Mouse (Mus musculus) C2C12 (cell line): ENCODE data around the gene Gm20696. TPM values are rescaled to one million over a fixed set of nuclear protein-coding genes. Genes with fewer than 3 reads are reported as not detected.

Source experiments
- H3K27me3 ChIP-seq: one replicate; pipeline ENCODE4 v1.6.1; 2011; ENCODE audit not compliant: control insufficient read depth, insufficient read depth, insufficient read length
- H3K36me3 ChIP-seq: one replicate; pipeline ENCODE4 v1.6.1; 2011; ENCODE audit not compliant: control insufficient read depth, insufficient read depth
- H3K4me3 ChIP-seq: one replicate; pipeline ENCODE4 v1.5.1; 2011; ENCODE audit warnings: mild to moderate bottlenecking, control low read depth; ENCODE audit not compliant: poor library complexity, insufficient read depth, severe bottlenecking
- H3K79me2 ChIP-seq: one replicate; pipeline ENCODE4 v1.6.1; 2011; ENCODE audit not compliant: control insufficient read depth, insufficient read depth
- H3K79me3 ChIP-seq: one replicate; pipeline ENCODE4 v1.6.1; 2011; ENCODE audit warnings: low read depth, control low read depth
- H3ac ChIP-seq: one replicate; pipeline ENCODE3; 2011; ENCODE audit warnings: low read depth; ENCODE audit not compliant: control insufficient read depth, insufficient read length
- CEBPB ChIP-seq: IDR thresholded peaks from one replicate; pipeline ENCODE4 v1.6.1; 2011; ENCODE audit warnings: low read depth, mild to moderate bottlenecking, control low read depth, moderate library complexity
- CTCF ChIP-seq: IDR thresholded peaks from one replicate; pipeline ENCODE4 v1.5.1; 2011; ENCODE audit not compliant: control insufficient read depth, insufficient read depth, insufficient read length
- FOSL1 ChIP-seq: IDR thresholded peaks from one replicate; pipeline ENCODE4 v1.8.0; 2011; ENCODE audit warnings: mild to moderate bottlenecking, low read length; ENCODE audit not compliant: poor library complexity, insufficient read depth, severe bottlenecking
- MAX ChIP-seq: IDR thresholded peaks from one replicate; pipeline ENCODE4 v1.6.1; 2011; ENCODE audit warnings: mild to moderate bottlenecking, control low read depth
- MYOD1 ChIP-seq: IDR thresholded peaks from one replicate; pipeline ENCODE4 v1.6.1; 2011; ENCODE audit warnings: low read depth; ENCODE audit not compliant: control insufficient read depth, insufficient read length
- MYOG ChIP-seq: IDR thresholded peaks from one replicate; pipeline ENCODE4 v1.6.1; 2011; ENCODE audit not compliant: control insufficient read depth, insufficient read length; ENCODE audit errors: extremely low read depth
- USF1 ChIP-seq: IDR thresholded peaks from one replicate; pipeline ENCODE4 v1.6.1; 2011; ENCODE audit warnings: low read depth, mild to moderate bottlenecking, control low read depth, moderate library complexity
- polyA plus RNA-seq: library from polyadenylated mRNA; unstranded; fragments of >200 nt; fragmentation: generic; extraction: Trizol; gene quantifications from one replicate; pipeline ENCODE4 v1.2.1, GENCODE M21; 2012; ENCODE audit warnings: missing spikeins

Gene Gm20696
- polyA plus RNA-seq, 1 experiment: 0.20 TPM

GRCm38 (mm10) chr6:99646344-99646743, 20.3 kb downstream of the Gm20696 start:
- Histone ChIP-seq H3K36me3 (no peaks in the 10 kb centered on the region), H3K27me3 (no peaks in the 10 kb centered on the region), H3K4me3 (no peak overlapping the region), H3K79me2 (no peaks in the 10 kb centered on the region), H3ac (no peak overlapping the region), H3K79me3 (no peaks in the 10 kb centered on the region)
- TF ChIP-seq CTCF: no peak
- TF ChIP-seq USF1: no peak
- no peak for TF ChIP-seq CEBPB
- TF ChIP-seq FOSL1: no peak
- TF ChIP-seq MAX: no peak
- no peak for TF ChIP-seq MYOD1
- TF ChIP-seq MYOG: no peak

GRCm38 (mm10) chr6:99644876-99645275, 21.7 kb downstream of the Gm20696 start:
- Histone ChIP-seq H3K4me3 (no peak overlapping the region), H3K27me3 (no peaks in the 10 kb centered on the region), H3K79me3 (no peaks in the 10 kb centered on the region), H3K79me2 (no peaks in the 10 kb centered on the region), H3K36me3 (no peaks in the 10 kb centered on the region), H3ac (no peak overlapping the region)
- TF ChIP-seq USF1 (no peak), CEBPB (no peak), MYOG (no peak), CTCF (no peak)

- no peak for TF ChIP-seq CTCF
- no peak for TF ChIP-seq USF1
- TF ChIP-seq MYOG: no peak
- no peak for TF ChIP-seq CEBPB
- no peak for TF ChIP-seq MAX
- no peak for TF ChIP-seq FOSL1
- no peak for TF ChIP-seq MYOD1
- no peaks in the 10 kb centered on the region for H3K36me3 ChIP-seq
- no peak overlapping the region for H3K4me3 ChIP-seq
- no peaks in the 10 kb centered on the region for H3K79me2 ChIP-seq
- no peak overlapping the region for H3ac ChIP-seq
- H3K79me3 ChIP-seq: no peaks in the 10 kb centered on the region
- H3K27me3 ChIP-seq: no peaks in the 10 kb centered on the region
Observed at GRCm38 (mm10) chr6:99644386-99644785, 22.2 kb downstream of the Gm20696 start.

GRCm38 (mm10) chr6:99643439-99644199, 23.0 kb downstream of the Gm20696 start:
- no peaks in the 10 kb centered on the region for H3K36me3 ChIP-seq
- no peaks in the 10 kb centered on the region for H3K79me3 ChIP-seq
- no peak overlapping the region for H3ac ChIP-seq
- TF ChIP-seq USF1 (no peak), MYOG (no peak), CEBPB (no peak), FOSL1 (no peak), MAX (no peak)
- no peaks in the 10 kb centered on the region for H3K27me3 ChIP-seq
- no peaks in the 10 kb centered on the region for H3K79me2 ChIP-seq
- no peak overlapping the region for H3K4me3 ChIP-seq

GRCm38 (mm10) chr6:99637456-99637855, 29.1 kb downstream of the Gm20696 start:
- no peaks in the 10 kb centered on the region for H3K79me3 ChIP-seq
- no peak overlapping the region for H3K4me3 ChIP-seq
- no peaks in the 10 kb centered on the region for H3K79me2 ChIP-seq
- TF ChIP-seq CEBPB: no peak
- no peak for TF ChIP-seq MAX
- no peak for TF ChIP-seq FOSL1
- no peak for TF ChIP-seq MYOD1
- no peak for TF ChIP-seq USF1
- no peak for TF ChIP-seq MYOG
- TF ChIP-seq CTCF: no peak
- H3K36me3 ChIP-seq: no peaks in the 10 kb centered on the region
- H3K27me3 ChIP-seq: no peaks in the 10 kb centered on the region
- H3ac ChIP-seq: no peak overlapping the region

GRCm38 (mm10) chr6:99636801-99637200, 29.8 kb downstream of the Gm20696 start:
- H3K79me3 ChIP-seq: no peaks in the 10 kb centered on the region

More at GRCm38 (mm10) chr6:99636801-99637200, 29.8 kb downstream of the Gm20696 start:
- H3K36me3 ChIP-seq: no peaks in the 10 kb centered on the region
- TF ChIP-seq MAX (no peak), CTCF (no peak), USF1 (no peak), CEBPB (no peak), FOSL1 (no peak), MYOD1 (no peak), MYOG (no peak)
- H3K27me3 ChIP-seq: no peaks in the 10 kb centered on the region
- H3ac ChIP-seq: no peak overlapping the region
- no peaks in the 10 kb centered on the region for H3K79me2 ChIP-seq
- H3K4me3 ChIP-seq: no peak overlapping the region
